Comparison of ENCODE assay signal across 9 mouse cellular contexts in the genomic region with DNA sequence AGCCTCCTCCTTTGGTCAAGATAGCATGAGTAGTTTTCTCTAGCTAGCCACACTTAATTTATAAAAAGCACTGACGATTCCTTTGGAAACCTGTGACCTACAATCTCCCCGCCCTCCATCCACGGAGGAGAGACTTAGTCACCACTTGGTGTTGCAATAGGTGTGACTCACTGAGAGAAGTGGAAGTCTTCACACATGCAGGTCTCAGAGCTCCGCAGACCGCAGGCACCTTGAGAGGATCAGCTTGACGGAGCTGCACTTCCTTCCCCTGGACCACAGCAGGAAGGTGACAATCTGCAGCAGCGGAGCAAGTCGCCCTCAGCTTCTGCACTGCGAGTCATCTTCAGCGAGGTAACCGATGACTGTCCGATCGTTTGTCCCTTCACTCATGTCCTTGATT. TPM values are rescaled to one million over a fixed set of nuclear protein-coding genes. Genes with fewer than 3 reads are reported as not detected.
A peak's percentile ranks its signal among the peaks of the same experiment; 100 is the strongest.
DNase-seq lines count a peak whose midpoint lies in the region; ATAC-seq and TF ChIP-seq lines count a peak whose summit lies in the region.
"Had no signal": no experiment of that assay in that cellular context is flagged by ENCODE, and none has a peak within 500 bp of the region (broad histone marks: within the 10 kb centered on the region; RNA-seq: fewer than 3 reads in every experiment).

A gene (plus strand): TSS at position 165 of the 400 bp plus-strand sequence.

- H3K9ac ChIP-seq in liver, embryonic 13.5 days, result no peak within 1 kb of the TSS
- H3K9ac ChIP-seq in forebrain, postnatal 0 days, result no peak within 1 kb of the TSS
- H3K9ac ChIP-seq: hindbrain, embryonic 15.5 days had no signal

- intact Hi-C loops in gastrocnemius, postnatal 36 days (cut with DNase I), result no loop called here

- H3K4me1 ChIP-seq in heart, embryonic 10.5 days, result peaks cover 4% of the 10 kb centered on the region
- no peaks in the 10 kb centered on the region for H3K4me1 ChIP-seq in liver, embryonic 13.5 days (replicated peaks)
- H3K4me1 ChIP-seq in forebrain, postnatal 0 days (ENCODE audit: insufficient read depth), result no peaks in the 10 kb centered on the region
- H3K4me1 ChIP-seq: hindbrain, embryonic 15.5 days had no signal

- H3K4me3 ChIP-seq in heart, embryonic 10.5 days, result no peak within 1 kb of the TSS
- H3K4me3 ChIP-seq in liver, embryonic 13.5 days (replicated peaks), result no peak within 1 kb of the TSS
- no peak within 1 kb of the TSS for H3K4me3 ChIP-seq in forebrain, postnatal 0 days (ENCODE audit: low read depth, low read length)
- H3K4me3 ChIP-seq: hindbrain, embryonic 15.5 days had no signal

- 38% methylated on average over 13 of the region's 13 CpGs for WGBS in heart, embryonic 10.5 days
- 10% methylated on average over 13 of the region's 13 CpGs for WGBS in liver, embryonic 13.5 days (ENCODE audit: insufficient replicate concordance)
- 88% methylated on average over 13 of the region's 13 CpGs for WGBS in forebrain, postnatal 0 days

- no peaks in the 10 kb centered on the region for H3K9me3 ChIP-seq in heart, embryonic 10.5 days
- no peaks in the 10 kb centered on the region for H3K9me3 ChIP-seq in liver, embryonic 13.5 days (replicated peaks)
- H3K9me3 ChIP-seq in forebrain, postnatal 0 days (ENCODE audit: low read length), result no peaks in the 10 kb centered on the region
- H3K9me3 ChIP-seq: hindbrain, embryonic 15.5 days had no signal

- peak; percentile 66 for DNase-seq in heart, embryonic 10.5 days (ENCODE audit: low spot score)
- DNase-seq in heart, postnatal 4 days, result no peak
- peak; percentile 13 for DNase-seq in T-cell, adult 2 months (ENCODE audit: low spot score)
- peak; percentile 8 for DNase-seq in liver, embryonic 13.5 days
- DNase-seq in natural killer cell, adult 2 months (ENCODE audit: low spot score in 2 of 2), result peak; percentile 73 to 81
- no peak for DNase-seq in forebrain, postnatal 0 days
- no peak for DNase-seq in gastrocnemius, postnatal 36 days

- TF ChIP-seq CTCF in forebrain, postnatal 0 days (IDR thresholded peaks at IDR 0.05; ENCODE audit: low read depth), result no peak

- no peak within 1 kb of the TSS for H3K27ac ChIP-seq in heart, embryonic 10.5 days
- no peak within 1 kb of the TSS for H3K27ac ChIP-seq in liver, embryonic 13.5 days
- H3K27ac ChIP-seq in forebrain, postnatal 0 days (ENCODE audit: low read depth, low read length), result no peak within 1 kb of the TSS
- H3K27ac ChIP-seq: hindbrain, embryonic 15.5 days had no signal

- no peak within 1 kb of the TSS for H3K4me2 ChIP-seq in liver, embryonic 13.5 days
- no peak within 1 kb of the TSS for H3K4me2 ChIP-seq in forebrain, postnatal 0 days (ENCODE audit: low read depth)
- H3K4me2 ChIP-seq: hindbrain, embryonic 15.5 days had no signal

- no peaks in the 10 kb centered on the region for H3K27me3 ChIP-seq in heart, embryonic 10.5 days (ENCODE audit: insufficient read depth, poor library complexity, severe bottlenecking)
- no peaks in the 10 kb centered on the region for H3K27me3 ChIP-seq in liver, embryonic 13.5 days
- no peaks in the 10 kb centered on the region for H3K27me3 ChIP-seq in forebrain, postnatal 0 days (ENCODE audit: insufficient read depth, low read length)
- H3K27me3 ChIP-seq: hindbrain, embryonic 15.5 days had no signal

- H3K36me3 ChIP-seq in heart, embryonic 10.5 days, result no peaks in the 10 kb centered on the region
- no peaks in the 10 kb centered on the region for H3K36me3 ChIP-seq in liver, embryonic 13.5 days
- H3K36me3 ChIP-seq in forebrain, postnatal 0 days (ENCODE audit: insufficient read depth), result no peaks in the 10 kb centered on the region
- H3K36me3 ChIP-seq: hindbrain, embryonic 15.5 days had no signal

- no peak for ATAC-seq in liver, embryonic 13.5 days (ENCODE audit: low read depth)
- no peak for ATAC-seq in forebrain, postnatal 0 days
- ATAC-seq in erythroid progenitor cell, adult 5-6 weeks (replicated peaks; ENCODE audit: low FRiP score, poor library complexity, severe bottlenecking), result no peak

RNA-seq across cellular contexts. Expression of the gene that starts here (rescaled TPM):
- polyA plus RNA-seq in heart, embryonic 10.5 days (2016; fragmentation: Nextera tagmentation; extraction: Ambion mirVana), result not detected in 2 replicates
- total RNA-seq in heart, postnatal 4 days (2021), result under 1 TPM; 0.16 to 0.17 TPM
- polyA plus RNA-seq in liver, embryonic 13.5 days (2015; fragmentation: Nextera tagmentation; extraction: Ambion mirVana), result 0.10 TPM in 2 replicates
- total RNA-seq in forebrain, postnatal 0 days (2014; rRNA removed), result under 0.01 TPM in 1 of 2 replicates, not detected in the other
- polyA plus RNA-seq in forebrain, postnatal 0 days (2015; fragmentation: Nextera tagmentation; extraction: Ambion mirVana), result not detected in 2 replicates
- total RNA-seq in gastrocnemius, postnatal 36 days (2021), result not detected
- 1.4 and 7.5 TPM in 2 replicates for total RNA-seq in erythroid progenitor cell, adult 5-6 weeks (2015; ENCODE audit: low replicate concordance)
- total RNA-seq in erythroid progenitor cell, adult 5-6 weeks (2017; ENCODE audit: low replicate concordance), result 1.9 and 2.0 TPM in 2 replicates
- polyA plus RNA-seq: hindbrain, embryonic 15.5 days had no signal

Comparison
In these comparisons a context has a peak if more than half of its experiments do, and no peak if none do; other contexts are left out.
1. Peak in DNase-seq in heart, embryonic 10.5 days; RNA of the gene not detected or under 1 TPM.
2. Peak in DNase-seq in liver, embryonic 13.5 days; RNA of the gene not detected or under 1 TPM.
3. DNase-seq: peak in T-cell, adult 2 months (single experiment) and natural killer cell, adult 2 months (2 of 2); none in heart, postnatal 4 days (single experiment), forebrain, postnatal 0 days (single experiment) and gastrocnemius, postnatal 36 days (0 of 2).